Mouse (Mus musculus): Measurements from ENCODE around the gene Ufsp2. TPM values are rescaled to one million over a fixed set of nuclear protein-coding genes. Genes with fewer than 3 reads are reported as not detected.

Gene Ufsp2
- polyA plus RNA-seq, 1 experiment, result 57.1 TPM

DNA sequence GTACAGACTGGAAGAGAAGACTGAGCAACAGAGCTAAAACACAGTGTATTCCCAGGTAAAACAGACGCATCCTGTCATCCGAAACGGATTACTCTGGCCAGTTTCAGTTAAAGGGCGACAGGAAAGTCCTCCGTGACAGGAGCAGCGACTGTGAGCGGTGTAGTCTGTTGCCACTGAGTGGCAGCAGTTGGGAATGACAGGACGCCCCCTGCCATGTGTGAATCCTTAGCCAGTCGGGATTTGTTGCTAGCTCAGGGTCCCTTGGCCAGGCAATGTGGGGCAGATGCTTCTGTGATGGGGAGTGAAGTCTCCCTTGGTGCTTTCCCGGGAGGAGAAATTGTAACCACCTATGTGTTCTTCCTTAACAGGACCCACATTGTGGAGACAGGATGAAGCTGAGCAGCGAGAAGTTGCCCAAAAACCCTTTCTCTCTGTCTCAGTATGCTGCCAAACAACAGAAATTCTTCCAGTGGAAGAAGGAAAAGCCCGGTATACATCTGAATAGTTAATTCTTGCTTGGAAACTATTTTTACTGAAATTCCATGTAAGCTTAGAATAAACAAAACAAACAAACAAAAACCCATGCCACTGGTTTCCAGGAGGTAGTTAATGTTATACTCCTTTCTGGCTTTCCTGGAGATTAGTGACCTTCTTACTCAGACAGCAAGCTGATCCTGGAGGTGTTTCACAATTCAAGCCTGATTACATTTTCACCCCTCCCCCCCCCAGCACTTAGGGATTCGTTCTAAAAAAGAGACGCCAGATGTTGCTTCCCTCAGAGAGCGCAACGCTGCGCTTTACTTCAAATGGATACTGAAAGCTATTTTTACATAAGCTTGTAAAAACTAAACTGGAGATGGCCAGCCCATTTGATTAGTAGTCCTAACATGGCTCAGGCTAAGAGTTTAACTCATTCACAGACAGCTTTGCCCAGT is 35.7 kb downstream of the Ufsp2 start:
- no peak for DNase-seq (ENCODE audit: low spot score)

DNA sequence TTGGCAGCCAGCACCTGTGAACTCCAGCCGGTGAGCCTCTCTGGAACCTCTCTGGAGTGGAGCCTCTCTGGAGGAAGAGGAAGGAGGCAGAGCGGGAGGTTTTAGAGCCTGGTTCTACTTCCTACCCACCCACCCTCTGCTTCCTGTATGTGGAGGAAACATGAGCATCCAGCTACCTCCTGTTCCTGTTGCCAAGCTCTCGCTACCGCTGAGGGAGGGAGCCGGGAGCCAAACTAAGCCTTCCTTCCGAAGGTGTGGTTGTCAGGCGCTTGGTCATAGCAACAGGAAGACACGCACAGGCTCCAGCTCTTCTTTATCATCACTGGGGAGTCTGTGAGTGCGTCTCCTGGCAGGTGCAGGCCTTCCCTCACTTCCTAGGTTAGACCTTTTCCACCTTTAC is 46.9 kb downstream of the Ufsp2 start:
- DNase-seq (ENCODE audit: low spot score), result no peak

DNA sequence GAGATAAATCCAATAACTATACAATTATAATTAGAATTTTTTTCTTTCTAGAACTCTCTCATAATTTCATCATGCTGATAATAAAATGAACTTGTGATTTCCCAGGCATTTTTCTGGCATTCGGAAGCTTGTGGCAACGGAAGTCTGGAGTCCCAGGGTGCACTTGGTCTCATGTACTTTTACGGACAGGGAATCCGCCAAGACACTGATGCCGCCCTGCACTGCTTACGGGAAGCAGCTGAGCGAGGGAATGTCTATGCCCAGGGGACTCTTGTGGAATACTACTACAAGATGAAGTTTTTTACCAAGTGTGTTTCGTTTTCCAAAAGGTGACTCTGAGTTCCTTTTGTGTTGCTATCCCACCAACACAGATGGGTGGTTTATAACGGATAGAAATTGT is 47.4 kb downstream of the Ufsp2 start:
- no peak for DNase-seq (ENCODE audit: low spot score)

DNA sequence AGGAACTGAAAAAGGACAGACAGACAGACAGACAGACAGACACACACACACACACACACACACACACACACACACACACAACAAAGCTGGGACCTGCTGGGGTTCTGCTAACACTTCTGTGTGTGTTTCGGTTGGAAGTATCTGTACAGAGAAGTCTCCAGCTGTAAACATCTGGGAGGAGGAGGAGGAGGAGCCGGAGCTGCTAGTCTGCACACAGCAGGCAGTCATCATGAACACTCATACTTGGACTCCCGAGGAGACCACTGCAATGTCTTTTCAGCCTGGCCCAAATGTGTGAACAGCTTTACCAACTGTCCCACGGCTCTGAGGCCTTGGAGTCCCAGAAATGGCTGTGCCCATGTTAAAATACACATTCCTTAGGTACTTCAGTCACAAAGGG is 49.1 kb downstream of the Ufsp2 start:
- no peak for DNase-seq (ENCODE audit: low spot score)

DNA sequence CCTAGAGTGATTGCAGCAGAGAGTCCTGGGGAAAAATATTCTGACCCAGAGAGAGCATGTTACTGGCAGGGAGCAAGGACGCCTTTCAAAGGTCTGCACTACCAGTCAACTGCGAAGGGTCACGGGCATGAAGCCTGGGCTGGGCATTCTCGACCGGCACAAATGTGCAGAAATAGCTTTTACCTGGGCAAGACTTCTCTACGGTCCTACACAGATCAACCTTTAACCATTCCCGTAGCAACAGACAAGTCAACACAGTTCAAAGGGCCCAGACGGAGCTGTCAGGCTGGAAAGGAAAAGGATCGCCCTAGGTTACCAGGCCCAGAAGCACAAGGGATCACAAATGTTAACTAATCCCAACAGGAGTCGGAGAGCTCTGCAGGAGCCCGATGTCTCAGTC is 60.9 kb downstream of the Ufsp2 start:
- no peak for DNase-seq (ENCODE audit: low spot score)

DNA sequence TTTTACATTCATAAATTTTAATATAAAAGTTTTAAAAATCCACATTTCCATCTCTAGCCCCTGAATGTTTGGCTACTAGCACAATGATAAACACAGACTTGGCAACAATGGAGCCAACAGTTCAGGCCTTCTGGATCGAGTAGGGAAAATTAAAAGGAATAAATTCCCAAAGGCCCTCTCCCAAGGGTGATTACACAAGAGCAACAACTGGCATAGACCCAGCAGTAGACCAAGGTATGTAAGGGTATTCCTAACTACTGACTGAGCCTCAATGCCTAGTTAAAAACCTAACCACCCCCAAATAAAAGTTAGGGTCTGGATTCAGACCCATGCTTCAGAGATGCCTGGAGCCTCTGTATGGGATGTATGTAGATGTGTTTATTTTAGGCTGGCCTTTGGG is 64.3 kb downstream of the Ufsp2 start:
- DNase-seq (ENCODE audit: low spot score), result no peak

DNA sequence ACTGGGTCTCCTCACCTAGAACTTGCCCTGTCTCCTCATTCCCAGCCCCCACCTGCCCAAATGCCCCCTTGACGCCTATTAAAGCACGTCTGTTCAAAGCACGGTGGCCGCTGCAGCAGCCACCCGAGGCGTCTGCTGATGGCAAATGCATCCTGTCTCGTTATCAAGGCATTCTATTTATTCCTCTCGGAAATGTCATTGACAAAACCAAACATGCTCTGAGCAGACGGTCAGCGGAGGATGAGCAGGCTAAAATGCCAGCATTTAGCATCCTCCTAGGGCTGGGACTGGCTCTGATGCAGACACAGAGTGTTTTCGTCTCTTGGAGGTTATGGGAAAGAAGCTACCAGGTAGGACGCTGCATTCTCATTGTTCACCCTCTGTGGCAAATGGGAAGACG is 64.9 kb downstream of the Ufsp2 start:
- no peak for DNase-seq (ENCODE audit: low spot score)

Other genes with a start within 250 kb of the Ufsp2 start
- 1,023 and 1,143 TPM in 2 replicates for gene Pdlim3, start 90.1 kb upstream of the Ufsp2 start, polyA plus RNA-seq (2012; rRNA removed)
- not detected in 2 replicates for gene Ccdc110, start 40.9 kb upstream of the Ufsp2 start, polyA plus RNA-seq (2012; rRNA removed)
- gene 1700029J07Rik, start 276 bp upstream of the Ufsp2 start, polyA plus RNA-seq (2012; rRNA removed), result 8.5 and 11.2 TPM in 2 replicates
- gene Lrp2bp, start 23.8 kb downstream of the Ufsp2 start, polyA plus RNA-seq (2012; rRNA removed), result 0.21 and 0.44 TPM in 2 replicates
- 6.2 and 6.8 TPM in 2 replicates for gene Ankrd37, start 30.2 kb downstream of the Ufsp2 start, polyA plus RNA-seq (2012; rRNA removed)
- 11.4 and 12.8 TPM in 2 replicates for gene Cfap97, start 176.2 kb downstream of the Ufsp2 start, polyA plus RNA-seq (2012; rRNA removed)
- gene Snx25, start 176.6 kb downstream of the Ufsp2 start, polyA plus RNA-seq (2012; rRNA removed), result 9.5 and 9.9 TPM in 2 replicates
- 537 and 579 TPM in 2 replicates for gene Slc25a4, start 235.8 kb downstream of the Ufsp2 start, polyA plus RNA-seq (2012; rRNA removed)

Data from urinary bladder, adult 2 months (tissue).